Comparison of ENCODE assay signal across 24 mouse cellular contexts in genomic region chr3:97831564-97832320, GRCm38 (mm10). TPM values are rescaled to one million over a fixed set of nuclear protein-coding genes. Genes with fewer than 3 reads are reported as not detected.
DNase-seq lines count a peak whose midpoint lies in the region; ATAC-seq and TF ChIP-seq lines count a peak whose summit lies in the region.
"Had no signal": no experiment of that assay in that cellular context is flagged by ENCODE, and none has a peak within 500 bp of the region (broad histone marks: within the 10 kb centered on the region; RNA-seq: fewer than 3 reads in every experiment).

No protein-coding gene starts in this region.

- WGBS in heart, adult 2 months = 61% methylated on average over 15 of the region's 15 CpGs

- peaks cover 2% of the 10 kb centered on the region; the same call in 1 of the 2 replicates for H3K4me1 ChIP-seq in heart, adult 2 months (ENCODE audit: control insufficient read depth, insufficient read depth, low read length)
- H3K4me1 ChIP-seq: embryonic facial prominence, embryonic 15.5 days; hindbrain, embryonic 13.5 days; limb, embryonic 13.5 days; liver, embryonic 13.5 days had no signal

- DNase-seq in heart, adult 11 months = peak; percentile 88
- no peak for DNase-seq in heart, adult 2 months
- DNase-seq in A20 (ENCODE audit: low read depth, low spot score) = peak; percentile 44
- DNase-seq in forelimb bud, embryonic 11.5 days (ENCODE audit: low read depth, low spot score) = peak; percentile 16
- DNase-seq in gastrocnemius, postnatal 4 days (ENCODE audit: low spot score in 2 of 2) = no peak
- DNase-seq in right cerebral cortex, postnatal 14 days = no peak
- DNase-seq: adrenal gland, adult 8-10 months; cerebellum, adult 9-11 months; gastrocnemius, postnatal 36 days; kidney, postnatal 4 days; liver, embryonic 13.5 days; lung, embryonic 14.5 days; midbrain, embryonic 14.5 days; right cerebral cortex, postnatal 25 days had no signal

- no peak for TF ChIP-seq CTCF in heart, adult 2 months (IDR thresholded peaks at IDR 0.05)

- peaks cover 12% of the 10 kb centered on the region for H3K36me3 ChIP-seq in heart, adult 2 months (ENCODE audit: control insufficient read depth, insufficient read depth, low read length)
- H3K36me3 ChIP-seq: embryonic facial prominence, embryonic 15.5 days; forebrain, embryonic 10.5 days; heart, embryonic 15.5 days; hindbrain, embryonic 13.5 days; limb, embryonic 13.5 days; liver, embryonic 13.5 days had no signal

- peak; percentile 84 for ATAC-seq in megakaryocyte progenitor cell, adult 5-6 weeks (replicated peaks; ENCODE audit: poor library complexity)
- no peak for ATAC-seq in erythroid progenitor cell, adult 5-6 weeks (replicated peaks; ENCODE audit: low FRiP score, poor library complexity, severe bottlenecking)
- ATAC-seq: inflammation-experienced regulatory T-cells, adult 6 months; Patski had no signal

- intact Hi-C loops in heart, adult 2 months (cut with DNase I) = no loop called here

- H3K27ac ChIP-seq in heart, adult 2 months = no peak overlapping the region; the same call in 1 of the 2 replicates
- H3K27ac ChIP-seq: embryonic facial prominence, embryonic 15.5 days; forebrain, embryonic 10.5 days; heart, embryonic 15.5 days; hindbrain, embryonic 13.5 days; limb, embryonic 13.5 days; liver, embryonic 13.5 days; macrophage had no signal

- no peaks in the 10 kb centered on the region for H3K27me3 ChIP-seq in heart, adult 2 months (ENCODE audit: control insufficient read depth, insufficient read depth, low read length)
- H3K27me3 ChIP-seq: embryonic facial prominence, embryonic 15.5 days; heart, embryonic 15.5 days; limb, embryonic 13.5 days; liver, embryonic 13.5 days; Patski had no signal

- H3K79me2 ChIP-seq in heart, adult 2 months (replicated peaks; ENCODE audit: control insufficient read depth, insufficient read depth, low read length) = no peaks in the 10 kb centered on the region

- no peak overlapping the region for H3K9ac ChIP-seq in heart, adult 2 months (ENCODE audit: low read depth, low read length)
- H3K9ac ChIP-seq: embryonic facial prominence, embryonic 15.5 days; heart, embryonic 15.5 days; hindbrain, embryonic 13.5 days; limb, embryonic 13.5 days; liver, embryonic 13.5 days; lung, embryonic 14.5 days had no signal

- TF ChIP-seq POLR2A in heart, adult 2 months (IDR thresholded peaks at IDR 0.05; ENCODE audit: insufficient read depth, low read depth, low read length) = no peak

- TF ChIP-seq EP300 in heart, adult 2 months (IDR thresholded peaks at IDR 0.05; ENCODE audit: insufficient read depth, low read depth, low read length) = no peak

- H3K4me3 ChIP-seq in heart, adult 2 months = no peak overlapping the region
- H3K4me3 ChIP-seq: embryonic facial prominence, embryonic 15.5 days; forebrain, embryonic 10.5 days; heart, embryonic 15.5 days; hindbrain, embryonic 13.5 days; limb, embryonic 13.5 days; liver, embryonic 13.5 days had no signal

RNA-seq across cellular contexts. Expression of gene Pde4dip, which starts 56.8 kb away (rescaled TPM):
- total RNA-seq in heart, adult 2 months (2021) = 1,000 to 10,000 TPM; 1,629 to 1,897 TPM
- 1,061 and 1,297 TPM in 2 replicates for polyA plus RNA-seq in heart, adult 2 months (2012; rRNA removed)
- 4.7 and 4.8 TPM in 2 replicates for total RNA-seq in megakaryocyte progenitor cell, adult 5-6 weeks (2015)
- 6.7 and 7.8 TPM in 2 replicates for total RNA-seq in megakaryocyte progenitor cell, adult 5-6 weeks (2017)
- total RNA-seq in gastrocnemius, postnatal 4 days (2021) = 1,000 to 10,000 TPM; 1,016 to 1,021 TPM
- 1.3 and 1.8 TPM in 2 replicates for total RNA-seq in erythroid progenitor cell, adult 5-6 weeks (2015; ENCODE audit: low replicate concordance)
- total RNA-seq in erythroid progenitor cell, adult 5-6 weeks (2017; ENCODE audit: low replicate concordance) = 1.8 and 2.3 TPM in 2 replicates

Comparison
In these comparisons a context has a peak if more than half of its experiments do, and no peak if none do; other contexts are left out.
1. DNase-seq: peak in heart, adult 11 months (single experiment), A20 (single experiment) and forelimb bud, embryonic 11.5 days (single experiment); none in heart, adult 2 months (0 of 2), gastrocnemius, postnatal 4 days (0 of 2) and right cerebral cortex, postnatal 14 days (single experiment).
2. RNA of gene Pde4dip, which starts 56.8 kb away (total RNA-seq): 1,629 to 1,897 TPM in heart, adult 2 months and 1,016 to 1,021 TPM in gastrocnemius, postnatal 4 days; 4.7 to 7.8 TPM in megakaryocyte progenitor cell, adult 5-6 weeks and 1.3 to 2.3 TPM in erythroid progenitor cell, adult 5-6 weeks; every median in the first group is over 100 times any median in the second.